Mouse (Mus musculus) embryonic facial prominence, embryonic 11.5 days (tissue): ENCODE data around the gene Ociad2. TPM values are rescaled to one million over a fixed set of nuclear protein-coding genes. Genes with fewer than 3 reads are reported as not detected.
A peak's percentile ranks its signal among the peaks of the same experiment; 100 is the strongest.

Experiments used
- ATAC-seq: fragments of 200-750 bp; cut with Nextera tagmentation; replicated peaks from 2 replicates; pipeline ENCODE4 v1.8.0; 2017; ENCODE audit warnings: low read depth; ENCODE audit not compliant: insufficient number of reproducible peaks, low FRiP score, low TSS enrichment
- DNase-seq: peaks from one replicate; pipeline ENCODE4 v3.0.0-alpha.2; 2015; ENCODE audit warnings: low spot score
- H3K27ac ChIP-seq: fragments of 300-500 bp; sonication (generic); replicated peaks from 2 replicates; pipeline ENCODE4 v1.5.1; 2014; ENCODE audit warnings: mild to moderate bottlenecking, low read depth, low read length, control low read depth
- H3K27me3 ChIP-seq: fragments of 300-500 bp; sonication (generic); 2 replicates; pipeline ENCODE4 v1.6.1; 2014; ENCODE audit warnings: mild to moderate bottlenecking, low read length, moderate library complexity, mixed read lengths; ENCODE audit not compliant: control insufficient read depth, insufficient read depth
- H3K36me3 ChIP-seq: fragments of 300-500 bp; sonication (generic); replicated peaks from 2 replicates; pipeline ENCODE4 v1.6.1; 2014; ENCODE audit warnings: low read depth, mild to moderate bottlenecking, low read length, moderate library complexity, mixed read lengths; ENCODE audit not compliant: control insufficient read depth, insufficient read depth
- H3K4me1 ChIP-seq: fragments of 300-500 bp; sonication (generic); 2 replicates; pipeline ENCODE4 v1.6.1; 2014; ENCODE audit warnings: low read length, mixed read lengths; ENCODE audit not compliant: control insufficient read depth, insufficient read depth
- H3K4me2 ChIP-seq: fragments of 300-500 bp; sonication (generic); 2 replicates; pipeline ENCODE4 v1.6.1; 2014; ENCODE audit warnings: low read depth, mild to moderate bottlenecking, control low read depth, low read length, moderate library complexity
- H3K4me3 ChIP-seq: fragments of 300-500 bp; sonication (generic); 2 replicates; pipeline ENCODE4 v1.5.1; 2014; ENCODE audit warnings: low read depth, low read length, control low read depth
- H3K9ac ChIP-seq: fragments of 300-500 bp; sonication (generic); replicated peaks from 2 replicates; pipeline ENCODE4 v1.6.1; 2014; ENCODE audit warnings: mild to moderate bottlenecking, control low read depth, low read length
- H3K9me3 ChIP-seq: fragments of 300-500 bp; sonication (generic); replicated peaks from 2 replicates; pipeline ENCODE4 v1.6.1; 2016; ENCODE audit warnings: mild to moderate bottlenecking, low read length, inconsistent platforms, mixed read lengths; ENCODE audit not compliant: control insufficient read depth
- WGBS: fragments of 180-500 bp; shearing (Covaris S2); extraction: QIAGEN DNeasy Blood & Tissue Kit; methylation state at CpG from one replicate; pipeline ENCODE4 v1.1.7; 2014; 5-methylcytosine and 5-hydroxymethylcytosine counted together
- polyA plus RNA-seq: library from polyadenylated mRNA; unstranded; fragments of >200 nt; fragmentation: Nextera tagmentation; extraction: Ambion mirVana; gene quantifications from 2 replicates; pipeline ENCODE4 v1.2.1, GENCODE M21; 2014

Ociad2 gene
- polyA plus RNA-seq, 1 experiment from 2014 or later = 12.7 TPM

DNA sequence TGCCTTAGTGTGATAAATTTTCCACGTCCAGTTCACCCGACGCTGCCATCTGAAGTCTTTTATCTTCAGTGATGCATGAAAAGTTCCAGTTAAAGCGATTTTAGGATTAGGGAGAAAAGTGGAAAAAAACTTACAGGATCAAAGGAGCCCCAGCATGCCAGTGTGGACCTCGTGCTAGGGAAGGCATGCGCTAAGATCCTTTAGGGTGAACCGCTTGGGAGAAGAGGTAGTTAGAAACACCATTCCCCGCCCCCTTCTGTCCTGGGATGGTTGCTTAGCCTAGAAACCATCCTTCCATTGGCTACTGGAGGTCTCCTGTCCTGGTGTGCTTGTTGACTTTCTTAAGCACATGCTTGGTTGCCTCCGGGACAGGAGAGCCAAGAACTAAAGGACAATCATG lies 35.2 kb upstream of the Ociad2 start:
- Histone ChIP-seq H3K9ac (no peak overlapping the region), H3K4me2 (no peak overlapping the region), H3K9me3 (no peaks in the 10 kb centered on the region), H3K36me3 (no peaks in the 10 kb centered on the region), H3K27ac (no peak overlapping the region), H3K4me1 (no peaks in the 10 kb centered on the region), H3K4me3 (no peak overlapping the region), H3K27me3 (no peaks in the 10 kb centered on the region)
- no peak for ATAC-seq
- 54% methylated on average over 9 of the region's 9 CpGs for WGBS
- peak; percentile 35 for DNase-seq

DNA sequence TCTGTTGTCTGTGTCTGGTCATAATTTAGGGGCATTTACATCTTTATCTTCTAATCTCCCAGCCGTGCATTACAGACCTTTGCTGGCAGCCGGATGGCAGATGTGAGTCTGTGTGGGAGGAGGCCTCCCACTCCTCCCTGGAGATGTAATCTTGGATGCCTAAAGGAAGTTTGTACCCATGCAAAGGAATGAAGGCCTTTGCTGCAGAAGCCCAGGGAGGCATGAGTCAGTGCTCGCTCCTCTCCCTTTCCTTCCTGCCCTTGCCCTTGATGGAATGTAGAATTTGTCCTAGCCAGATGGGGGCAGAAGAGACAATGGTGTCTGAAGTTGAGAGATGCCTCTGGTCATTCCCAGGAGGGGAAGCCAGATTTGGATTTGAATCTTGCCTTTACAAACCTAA lies 32.4 kb upstream of the Ociad2 start:
- Histone ChIP-seq H3K27me3 (no peaks in the 10 kb centered on the region), H3K4me1 (no peaks in the 10 kb centered on the region), H3K36me3 (no peaks in the 10 kb centered on the region), H3K9me3 (no peaks in the 10 kb centered on the region), H3K4me2 (no peak overlapping the region), H3K27ac (no peak overlapping the region), H3K9ac (no peak overlapping the region), H3K4me3 (no peak overlapping the region)
- ATAC-seq = no peak
- WGBS = 24% methylated on average over 3 of the region's 3 CpGs
- DNase-seq = no peak

DNA sequence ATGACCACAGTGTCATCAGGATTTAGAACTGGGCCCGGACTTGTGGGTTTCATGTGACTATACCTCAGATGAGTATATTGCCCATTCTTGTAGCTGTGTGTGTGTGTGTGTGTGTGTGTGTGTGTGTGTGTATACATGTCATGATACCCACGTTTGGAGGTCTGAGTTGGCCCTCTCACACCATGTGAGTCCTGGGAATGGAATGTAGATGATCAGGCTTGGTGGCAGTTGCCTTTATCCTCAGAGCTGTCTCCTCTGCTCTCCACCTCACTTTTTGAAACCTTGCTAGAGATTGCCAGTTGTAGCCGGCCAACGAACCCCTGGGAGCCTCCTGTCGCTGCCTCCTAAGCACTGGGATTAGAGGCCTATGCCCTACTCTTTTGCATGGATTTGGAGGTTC lies 31.8 kb upstream of the Ociad2 start:
- 66% methylated on average over 5 of the region's 5 CpGs for WGBS
- Histone ChIP-seq H3K4me1 (no peaks in the 10 kb centered on the region), H3K9ac (no peak overlapping the region), H3K4me3 (no peak overlapping the region), H3K27me3 (no peaks in the 10 kb centered on the region), H3K9me3 (no peaks in the 10 kb centered on the region), H3K27ac (no peak overlapping the region), H3K36me3 (no peaks in the 10 kb centered on the region), H3K4me2 (no peak overlapping the region)
- ATAC-seq (no peak), DNase-seq (no peak)

DNA sequence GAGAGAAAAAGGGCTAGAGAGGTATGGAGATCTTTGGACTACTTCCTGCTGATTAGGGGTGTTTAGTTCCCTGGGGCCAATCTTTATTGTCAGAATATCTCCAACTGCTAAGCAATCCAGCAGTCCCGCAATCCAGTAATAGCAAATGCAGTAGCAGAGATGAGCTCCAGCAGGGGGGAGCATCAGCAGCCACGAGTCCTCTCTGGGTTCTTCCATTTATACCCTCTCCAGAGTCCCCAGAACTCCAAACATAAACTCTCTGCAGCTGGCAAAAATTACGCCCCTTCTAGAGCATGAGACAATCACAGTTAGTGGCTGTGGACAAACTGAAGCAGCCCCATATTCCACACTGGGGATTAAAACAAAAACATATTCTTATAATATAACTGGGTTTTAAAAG lies 28.9 kb upstream of the Ociad2 start:
- WGBS = 54% methylated on average over 3 of the region's 3 CpGs
- H3K4me1 ChIP-seq = no peaks in the 10 kb centered on the region

DNA sequence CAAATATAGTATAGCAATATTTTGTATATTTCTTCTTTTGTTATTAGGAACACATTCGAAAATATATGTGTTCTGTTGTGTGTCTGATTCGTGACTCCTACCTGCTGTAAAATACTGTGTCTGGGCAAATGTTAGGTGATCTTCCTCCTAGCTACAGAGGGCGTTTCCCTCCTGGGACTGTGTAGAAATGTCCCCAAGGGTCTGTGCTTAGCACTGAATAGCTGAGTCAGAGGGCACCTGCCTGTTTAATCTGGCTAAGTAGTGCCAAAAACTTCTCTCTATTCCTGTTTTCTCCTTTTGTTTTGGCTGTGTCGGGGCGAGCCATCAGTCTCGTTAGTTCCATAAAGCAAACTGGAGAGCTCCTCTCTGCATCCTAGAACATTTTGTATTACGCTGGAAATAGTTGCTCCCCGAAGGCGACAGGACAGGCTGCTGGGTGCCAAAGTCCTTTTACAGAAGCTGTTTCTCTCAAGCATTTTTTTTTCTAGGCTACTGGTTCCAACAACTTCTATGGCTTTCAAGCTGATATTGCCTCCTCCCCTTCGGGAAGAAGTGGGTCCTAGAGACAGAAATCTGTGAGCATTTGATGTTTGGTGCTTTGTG lies 28.1 kb upstream of the Ociad2 start:
- ATAC-seq = no peak

More for the DNA sequence above, 28.9 kb upstream of the Ociad2 start:
- Histone ChIP-seq H3K27ac (no peak overlapping the region), H3K27me3 (no peaks in the 10 kb centered on the region), H3K4me3 (no peak overlapping the region), H3K36me3 (no peaks in the 10 kb centered on the region), H3K9me3 (no peaks in the 10 kb centered on the region), H3K4me2 (no peak overlapping the region), H3K9ac (no peak overlapping the region)
- DNase-seq = no peak
- no peak for ATAC-seq

DNA sequence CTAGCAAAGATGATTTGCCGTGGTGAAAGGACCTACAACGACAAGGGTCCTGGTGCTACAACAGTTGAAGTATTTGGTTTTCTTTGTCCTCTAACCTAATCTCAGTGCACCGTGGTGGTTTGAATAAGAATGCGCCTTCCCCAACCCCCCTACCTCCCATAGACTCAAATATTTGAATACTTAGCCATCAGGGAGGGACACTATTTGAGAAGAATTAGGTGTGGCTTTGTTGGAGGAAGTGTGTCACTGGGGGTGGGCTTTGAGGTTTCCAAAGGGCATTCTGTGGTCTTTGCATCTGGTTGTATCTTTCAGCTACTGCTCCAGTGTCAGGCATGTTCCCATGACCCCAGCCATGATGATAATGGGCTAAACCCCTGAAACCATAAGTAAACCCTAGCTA lies 27.1 kb upstream of the Ociad2 start:
- WGBS = 76% methylated on average over 4 of the region's 4 CpGs
- Histone ChIP-seq H3K27me3 (no peaks in the 10 kb centered on the region), H3K4me3 (no peak overlapping the region), H3K36me3 (no peaks in the 10 kb centered on the region), H3K9ac (no peak overlapping the region), H3K4me1 (no peaks in the 10 kb centered on the region), H3K4me2 (no peak overlapping the region), H3K9me3 (no peaks in the 10 kb centered on the region), H3K27ac (no peak overlapping the region)
- DNase-seq = no peak
- no peak for ATAC-seq

More for the DNA sequence above, 28.1 kb upstream of the Ociad2 start:
- Histone ChIP-seq H3K27ac (no peak overlapping the region), H3K27me3 (no peaks in the 10 kb centered on the region), H3K9ac (no peak overlapping the region), H3K4me3 (no peak overlapping the region), H3K4me1 (no peaks in the 10 kb centered on the region), H3K36me3 (no peaks in the 10 kb centered on the region), H3K4me2 (no peak overlapping the region), H3K9me3 (no peaks in the 10 kb centered on the region)
- 74% methylated on average over 10 of the region's 10 CpGs for WGBS
- no peak for DNase-seq

DNA sequence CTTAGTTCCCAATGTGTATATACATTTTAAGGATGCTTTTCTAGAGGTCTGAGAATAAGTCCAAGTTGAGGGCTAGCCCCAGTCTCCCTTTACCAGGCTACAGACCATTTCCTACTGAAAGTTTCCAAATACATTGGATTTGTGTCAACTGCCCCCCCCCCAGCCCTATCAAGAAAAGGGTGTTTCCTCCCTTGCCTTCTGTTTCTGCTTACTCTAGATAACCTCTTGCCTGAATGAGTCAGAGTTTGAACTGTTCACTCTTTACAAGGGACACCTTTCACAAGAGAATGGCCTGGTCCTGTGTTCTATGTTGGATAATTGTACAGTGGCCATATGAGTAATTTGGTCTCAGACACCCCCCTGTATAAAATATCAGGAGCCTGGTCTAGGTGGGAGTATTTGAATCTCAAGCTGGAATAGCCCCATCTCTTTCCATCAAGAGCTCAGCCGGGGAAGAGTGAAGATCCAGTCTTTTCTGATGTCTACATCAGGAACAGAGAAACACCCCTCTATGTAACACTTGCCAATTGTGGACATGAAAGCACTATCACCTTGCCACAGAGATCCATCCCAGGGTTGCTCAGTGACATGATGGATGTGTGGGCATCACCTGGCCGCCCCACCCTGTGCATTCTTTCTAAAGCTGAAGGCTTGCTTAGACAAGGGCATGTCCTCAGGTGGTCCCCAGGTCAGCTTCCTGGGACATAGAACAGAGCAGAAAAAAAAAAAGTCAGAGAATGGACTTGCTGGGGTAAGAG lies 23.5 kb upstream of the Ociad2 start:
- WGBS = 89% methylated on average over 2 of the region's 2 CpGs
- Histone ChIP-seq H3K27ac (no peak overlapping the region), H3K4me3 (no peak overlapping the region), H3K9me3 (no peaks in the 10 kb centered on the region), H3K4me1 (no peaks in the 10 kb centered on the region), H3K36me3 (no peaks in the 10 kb centered on the region), H3K4me2 (no peak overlapping the region), H3K9ac (no peak overlapping the region), H3K27me3 (no peaks in the 10 kb centered on the region)
- DNase-seq (no peak), ATAC-seq (no peak)

DNA sequence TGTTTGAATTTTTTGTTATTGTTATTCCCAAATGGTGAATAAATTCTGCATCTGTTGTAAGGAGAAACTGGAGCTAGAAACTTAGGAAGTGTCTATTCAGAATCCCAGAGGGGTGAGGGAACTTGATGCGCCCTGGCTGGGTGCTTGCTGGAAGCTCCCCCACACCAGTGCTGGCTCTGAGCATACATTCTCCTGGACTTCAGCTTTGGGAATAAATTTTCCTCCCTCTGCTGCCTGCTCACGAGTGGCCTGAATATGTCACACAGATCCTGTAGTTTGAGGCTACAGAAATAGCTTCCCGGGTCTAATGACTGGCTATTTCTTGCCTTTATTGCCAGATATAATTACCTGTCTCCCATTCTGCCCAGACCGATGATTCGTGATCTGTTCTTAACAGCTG lies 22.0 kb upstream of the Ociad2 start:
- no peak for ATAC-seq

More for the DNA sequence above, 22.0 kb upstream of the Ociad2 start:
- no peaks in the 10 kb centered on the region for H3K4me1 ChIP-seq
- no peak overlapping the region for H3K9ac ChIP-seq
- no peaks in the 10 kb centered on the region for H3K9me3 ChIP-seq
- H3K27ac ChIP-seq = no peak overlapping the region
- H3K4me3 ChIP-seq = no peak overlapping the region
- H3K27me3 ChIP-seq = no peaks in the 10 kb centered on the region
- DNase-seq = no peak
- WGBS = 89% methylated on average over 5 of the region's 5 CpGs
- no peaks in the 10 kb centered on the region for H3K36me3 ChIP-seq
- no peak overlapping the region for H3K4me2 ChIP-seq
